Mouse (Mus musculus): Measurements from ENCODE around the gene Lrrn3. TPM values are rescaled to one million over a fixed set of nuclear protein-coding genes. Genes with fewer than 3 reads are reported as not detected.

Lrrn3 gene
- 6.0 and 7.3 TPM in 2 replicates for polyA plus RNA-seq (2014; fragmentation: Nextera tagmentation; extraction: Ambion mirVana)

DNA sequence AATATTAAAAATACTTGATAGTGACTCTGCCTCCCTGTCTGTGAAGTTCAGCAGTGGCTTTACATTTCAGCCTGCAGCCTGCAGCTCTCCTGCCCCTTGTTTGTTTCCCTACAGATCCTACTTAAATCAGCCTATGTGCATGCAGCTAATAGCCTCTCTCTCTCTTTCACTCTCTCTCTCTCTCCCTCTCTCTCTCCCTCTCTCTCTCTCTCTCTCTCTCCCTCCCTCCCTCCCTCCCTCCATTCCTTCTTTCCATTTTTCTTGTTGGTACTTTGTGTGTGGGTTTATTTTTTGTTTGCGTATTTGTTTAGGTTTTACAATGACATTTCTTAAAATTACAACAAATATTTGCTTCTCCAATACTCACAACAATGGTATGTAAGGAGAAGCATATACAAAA lies at the start of gene Lrrn3:
Gene Lrrn3, minus strand, starts transcription at position 101 of the 400 bp plus-strand sequence.
- 91% methylated on average over 1 of the region's 1 CpGs for WGBS
- no peak within 1 kb of the TSS for H3K27ac ChIP-seq (ENCODE audit: low read depth, low read length)

GRCm38 (mm10) chr12:41528410-41528809 lies 42.2 kb upstream of the Lrrn3 start:
- no peak overlapping the region for H3K4me3 ChIP-seq (ENCODE audit: low read depth, low read length)
- H3K9me3 ChIP-seq (ENCODE audit: control insufficient read depth, low read length): no peaks in the 10 kb centered on the region
- H3K9ac ChIP-seq (ENCODE audit: low read depth, low read length): no peak overlapping the region
- no peak for ATAC-seq (replicated peaks; ENCODE audit: low FRiP score)
- no peaks in the 10 kb centered on the region for H3K4me1 ChIP-seq (replicated peaks; ENCODE audit: control insufficient read depth, insufficient read depth, low read length)
- no peak for DNase-seq (ENCODE audit: low spot score)
- H3K36me3 ChIP-seq (ENCODE audit: control insufficient read depth, insufficient read depth, low read length): no peaks in the 10 kb centered on the region
- H3K27me3 ChIP-seq (replicated peaks; ENCODE audit: control insufficient read depth, insufficient read depth, low read length): no peaks in the 10 kb centered on the region
- H3K4me2 ChIP-seq: no peak overlapping the region
- no peak overlapping the region for H3K27ac ChIP-seq (ENCODE audit: low read depth, low read length)
- WGBS: 83% methylated on average over 4 of the region's 4 CpGs

More for the DNA sequence above, at the start of gene Lrrn3:
- Histone ChIP-seq H3K9me3 (ENCODE audit: control insufficient read depth, low read length) (no peaks in the 10 kb centered on the region), H3K4me1 (replicated peaks; ENCODE audit: control insufficient read depth, insufficient read depth, low read length) (no peaks in the 10 kb centered on the region), H3K9ac (ENCODE audit: low read depth, low read length) (no peak within 1 kb of the TSS), H3K27me3 (replicated peaks; ENCODE audit: control insufficient read depth, insufficient read depth, low read length) (no peaks in the 10 kb centered on the region), H3K4me3 (ENCODE audit: low read depth, low read length) (peak within 1 kb of the TSS; percentile 10; the same call in 1 of the 2 replicates), H3K36me3 (ENCODE audit: control insufficient read depth, insufficient read depth, low read length) (no peaks in the 10 kb centered on the region), H3K4me2 (peak within 1 kb of the TSS; percentile 45)
- DNase-seq (ENCODE audit: low spot score) (no peak), ATAC-seq (replicated peaks; ENCODE audit: low FRiP score) (no peak)

DNA sequence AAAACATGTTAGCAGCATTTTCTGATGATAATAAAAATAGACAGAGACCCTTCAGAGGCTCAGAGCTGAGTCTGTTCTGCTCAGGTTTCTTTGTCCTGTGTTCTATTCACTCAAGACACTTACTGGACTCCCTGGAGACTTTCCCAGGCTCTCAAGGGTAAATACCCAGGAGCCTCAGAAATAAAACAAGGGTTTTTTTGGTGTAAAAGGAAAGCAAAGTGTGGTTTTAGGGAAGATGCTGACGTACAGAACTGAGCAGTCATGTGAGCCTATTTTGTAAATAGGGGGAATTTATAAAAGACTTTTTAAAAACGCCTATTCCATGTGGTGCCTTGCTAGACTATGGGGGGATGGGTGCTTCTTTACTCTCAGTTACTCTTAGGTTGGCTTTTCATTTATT lies 40.5 kb upstream of the Lrrn3 start:
- no peak overlapping the region for H3K4me3 ChIP-seq (ENCODE audit: low read depth, low read length)
- H3K4me2 ChIP-seq: no peak overlapping the region
- WGBS: 74% methylated on average over 2 of the region's 2 CpGs
- H3K36me3 ChIP-seq (ENCODE audit: control insufficient read depth, insufficient read depth, low read length): no peaks in the 10 kb centered on the region
- no peak for ATAC-seq (replicated peaks; ENCODE audit: low FRiP score)
- DNase-seq (ENCODE audit: low spot score): no peak
- no peaks in the 10 kb centered on the region for H3K27me3 ChIP-seq (replicated peaks; ENCODE audit: control insufficient read depth, insufficient read depth, low read length)
- H3K9me3 ChIP-seq (ENCODE audit: control insufficient read depth, low read length): no peaks in the 10 kb centered on the region
- no peak overlapping the region for H3K27ac ChIP-seq (ENCODE audit: low read depth, low read length)
- H3K9ac ChIP-seq (ENCODE audit: low read depth, low read length): no peak overlapping the region
- no peaks in the 10 kb centered on the region for H3K4me1 ChIP-seq (replicated peaks; ENCODE audit: control insufficient read depth, insufficient read depth, low read length)

- Histone ChIP-seq H3K4me3 (ENCODE audit: low read depth, low read length) (no peak overlapping the region), H3K9me3 (ENCODE audit: control insufficient read depth, low read length) (no peaks in the 10 kb centered on the region), H3K4me1 (replicated peaks; ENCODE audit: control insufficient read depth, insufficient read depth, low read length) (no peaks in the 10 kb centered on the region), H3K27ac (ENCODE audit: low read depth, low read length) (no peak overlapping the region), H3K9ac (ENCODE audit: low read depth, low read length) (no peak overlapping the region), H3K27me3 (replicated peaks; ENCODE audit: control insufficient read depth, insufficient read depth, low read length) (no peaks in the 10 kb centered on the region), H3K36me3 (ENCODE audit: control insufficient read depth, insufficient read depth, low read length) (no peaks in the 10 kb centered on the region), H3K4me2 (no peak overlapping the region)
- no peak for ATAC-seq (replicated peaks; ENCODE audit: low FRiP score)
- DNase-seq (ENCODE audit: low spot score): no peak
- WGBS: 83% methylated on average over 2 of the region's 2 CpGs
Measured at GRCm38 (mm10) chr12:41521671-41522070, 35.4 kb upstream of the Lrrn3 start.

DNA sequence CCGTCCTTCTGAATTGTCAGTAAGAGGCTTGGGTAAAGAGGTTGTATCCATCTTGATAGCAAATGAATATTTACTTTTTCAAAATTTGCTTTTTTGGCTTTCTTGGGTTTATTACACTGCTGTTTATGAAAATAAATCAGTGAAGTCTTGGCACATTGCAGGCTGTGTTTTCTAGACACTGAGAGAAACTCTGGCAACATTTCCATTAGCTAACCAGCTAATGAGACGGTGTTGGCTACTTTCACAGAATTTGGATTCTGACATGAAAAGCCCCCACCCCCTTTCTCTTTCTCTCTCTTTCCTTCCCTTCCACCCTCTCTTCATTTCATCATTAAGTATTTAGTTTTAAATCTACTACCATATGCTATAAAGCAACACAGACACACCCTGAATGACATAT lies 34.1 kb upstream of the Lrrn3 start:
- Histone ChIP-seq H3K4me2 (no peak overlapping the region), H3K4me3 (ENCODE audit: low read depth, low read length) (no peak overlapping the region), H3K36me3 (ENCODE audit: control insufficient read depth, insufficient read depth, low read length) (no peaks in the 10 kb centered on the region), H3K4me1 (replicated peaks; ENCODE audit: control insufficient read depth, insufficient read depth, low read length) (no peaks in the 10 kb centered on the region), H3K27me3 (replicated peaks; ENCODE audit: control insufficient read depth, insufficient read depth, low read length) (no peaks in the 10 kb centered on the region), H3K9me3 (ENCODE audit: control insufficient read depth, low read length) (no peaks in the 10 kb centered on the region), H3K9ac (ENCODE audit: low read depth, low read length) (no peak overlapping the region), H3K27ac (ENCODE audit: low read depth, low read length) (no peak overlapping the region)
- ATAC-seq (replicated peaks; ENCODE audit: low FRiP score): no peak
- no peak for DNase-seq (ENCODE audit: low spot score)
- 69% methylated on average over 2 of the region's 2 CpGs for WGBS

DNA sequence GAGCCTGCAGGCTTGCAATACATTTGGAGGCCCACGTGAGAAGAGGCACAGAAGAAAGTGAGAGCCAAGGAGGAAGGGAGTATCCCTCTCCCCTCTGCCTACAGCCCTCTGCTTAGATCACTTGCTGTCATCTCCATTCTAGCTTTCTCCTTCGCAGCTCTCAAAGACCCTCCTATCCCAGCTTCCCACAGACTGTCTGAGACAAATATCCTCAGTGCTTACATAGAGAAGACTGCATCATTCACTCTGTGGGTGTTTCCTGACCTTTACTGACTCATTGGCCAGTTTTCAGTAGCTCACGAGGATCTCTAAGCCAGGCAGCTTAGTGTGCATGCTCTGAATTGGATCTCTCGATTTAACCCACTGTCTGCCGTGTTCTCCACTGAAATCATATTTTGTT lies 32.7 kb upstream of the Lrrn3 start:
- no peak overlapping the region for H3K4me3 ChIP-seq (ENCODE audit: low read depth, low read length)
- H3K4me2 ChIP-seq: no peak overlapping the region
- H3K4me1 ChIP-seq (replicated peaks; ENCODE audit: control insufficient read depth, insufficient read depth, low read length): no peaks in the 10 kb centered on the region
- H3K36me3 ChIP-seq (ENCODE audit: control insufficient read depth, insufficient read depth, low read length): no peaks in the 10 kb centered on the region
- H3K27ac ChIP-seq (ENCODE audit: low read depth, low read length): no peak overlapping the region
- 60% methylated on average over 5 of the region's 5 CpGs for WGBS
- H3K9me3 ChIP-seq (ENCODE audit: control insufficient read depth, low read length): no peaks in the 10 kb centered on the region
- ATAC-seq (replicated peaks; ENCODE audit: low FRiP score) (no peak), DNase-seq (ENCODE audit: low spot score) (no peak)
- H3K27me3 ChIP-seq (replicated peaks; ENCODE audit: control insufficient read depth, insufficient read depth, low read length): no peaks in the 10 kb centered on the region
- H3K9ac ChIP-seq (ENCODE audit: low read depth, low read length): no peak overlapping the region

- Histone ChIP-seq H3K4me2 (no peak overlapping the region), H3K27ac (ENCODE audit: low read depth, low read length) (no peak overlapping the region), H3K4me1 (replicated peaks; ENCODE audit: control insufficient read depth, insufficient read depth, low read length) (no peaks in the 10 kb centered on the region), H3K9me3 (ENCODE audit: control insufficient read depth, low read length) (no peaks in the 10 kb centered on the region), H3K4me3 (ENCODE audit: low read depth, low read length) (no peak overlapping the region), H3K36me3 (ENCODE audit: control insufficient read depth, insufficient read depth, low read length) (no peaks in the 10 kb centered on the region), H3K9ac (ENCODE audit: low read depth, low read length) (no peak overlapping the region), H3K27me3 (replicated peaks; ENCODE audit: control insufficient read depth, insufficient read depth, low read length) (no peaks in the 10 kb centered on the region)
- DNase-seq (ENCODE audit: low spot score) (no peak), ATAC-seq (replicated peaks; ENCODE audit: low FRiP score) (no peak)
- WGBS: 83% methylated on average over 3 of the region's 3 CpGs
Measured at GRCm38 (mm10) chr12:41510588-41510987, 24.4 kb upstream of the Lrrn3 start.

- 76% methylated on average over 4 of the region's 4 CpGs for WGBS
- H3K4me2 ChIP-seq: no peak overlapping the region
Measured at GRCm38 (mm10) chr12:41508610-41509009, 22.4 kb upstream of the Lrrn3 start.

GRCm38 (mm10) chr12:41500049-41500820 lies 14.0 kb upstream of the Lrrn3 start:
- no peak overlapping the region for H3K4me3 ChIP-seq (ENCODE audit: low read depth, low read length)
- ATAC-seq (replicated peaks; ENCODE audit: low FRiP score) (no peak), DNase-seq (ENCODE audit: low spot score) (no peak)
- H3K36me3 ChIP-seq (ENCODE audit: control insufficient read depth, insufficient read depth, low read length): no peaks in the 10 kb centered on the region
- H3K27ac ChIP-seq (ENCODE audit: low read depth, low read length): no peak overlapping the region
- no peaks in the 10 kb centered on the region for H3K4me1 ChIP-seq (replicated peaks; ENCODE audit: control insufficient read depth, insufficient read depth, low read length)
- H3K9me3 ChIP-seq (ENCODE audit: control insufficient read depth, low read length): no peaks in the 10 kb centered on the region
- H3K27me3 ChIP-seq (replicated peaks; ENCODE audit: control insufficient read depth, insufficient read depth, low read length): no peaks in the 10 kb centered on the region
- WGBS: 66% methylated on average over 9 of the region's 9 CpGs
- no peak overlapping the region for H3K4me2 ChIP-seq
- H3K9ac ChIP-seq (ENCODE audit: low read depth, low read length): no peak overlapping the region

More at GRCm38 (mm10) chr12:41508610-41509009, 22.4 kb upstream of the Lrrn3 start:
- Histone ChIP-seq H3K4me1 (replicated peaks; ENCODE audit: control insufficient read depth, insufficient read depth, low read length) (no peaks in the 10 kb centered on the region), H3K36me3 (ENCODE audit: control insufficient read depth, insufficient read depth, low read length) (no peaks in the 10 kb centered on the region), H3K27ac (ENCODE audit: low read depth, low read length) (no peak overlapping the region), H3K27me3 (replicated peaks; ENCODE audit: control insufficient read depth, insufficient read depth, low read length) (no peaks in the 10 kb centered on the region), H3K9ac (ENCODE audit: low read depth, low read length) (no peak overlapping the region), H3K9me3 (ENCODE audit: control insufficient read depth, low read length) (no peaks in the 10 kb centered on the region), H3K4me3 (ENCODE audit: low read depth, low read length) (no peak overlapping the region)
- no peak for ATAC-seq (replicated peaks; ENCODE audit: low FRiP score)
- no peak for DNase-seq (ENCODE audit: low spot score)
